Mouse (Mus musculus) forebrain, embryonic 13.5 days (tissue): ENCODE results near the gene Rarres2. TPM values are rescaled to one million over a fixed set of nuclear protein-coding genes. Genes with fewer than 3 reads are reported as not detected.
A peak's percentile ranks its signal among the peaks of the same experiment; 100 is the strongest.

Experiments
- ATAC-seq: fragments of 200-750 bp; cut with Nextera tagmentation; 2 replicates; pipeline ENCODE4 v1.8.0; 2017
- H3K27ac ChIP-seq: fragments of 300-500 bp; sonication (generic); 2 replicates; pipeline ENCODE4 v1.5.1; 2015; ENCODE audit warnings: inconsistent platforms, mild to moderate bottlenecking, moderate library complexity
- H3K27me3 ChIP-seq: fragments of 300-500 bp; sonication (generic); 2 replicates; pipeline ENCODE4 v1.6.1; 2015; ENCODE audit warnings: mild to moderate bottlenecking, inconsistent platforms
- H3K36me3 ChIP-seq: fragments of 300-500 bp; sonication (generic); 2 replicates; pipeline ENCODE4 v1.6.1; 2015; ENCODE audit warnings: mild to moderate bottlenecking, inconsistent platforms; ENCODE audit not compliant: poor library complexity, severe bottlenecking
- H3K4me1 ChIP-seq: fragments of 300-500 bp; sonication (generic); 2 replicates; pipeline ENCODE4 v1.6.1; 2015; ENCODE audit warnings: inconsistent platforms
- H3K4me2 ChIP-seq: fragments of 300-500 bp; sonication (generic); 2 replicates; pipeline ENCODE4 v1.6.1; 2015; ENCODE audit warnings: inconsistent platforms, mild to moderate bottlenecking, moderate library complexity
- H3K4me3 ChIP-seq: fragments of 300-500 bp; sonication (generic); 2 replicates; pipeline ENCODE4 v1.5.1; 2015; ENCODE audit warnings: mild to moderate bottlenecking, inconsistent platforms
- H3K9ac ChIP-seq: fragments of 300-500 bp; sonication (generic); 2 replicates; pipeline ENCODE4 v1.6.1; 2015; ENCODE audit warnings: mild to moderate bottlenecking, inconsistent platforms
- H3K9me3 ChIP-seq: fragments of 300-500 bp; sonication (generic); replicated peaks from 2 replicates; pipeline ENCODE4 v1.6.1; 2016; ENCODE audit warnings: inconsistent platforms
- WGBS: fragments of 180-500 bp; shearing (Covaris S2); methylation state at CpG from one replicate; pipeline ENCODE4 v1.1.7; 2015; 5-methylcytosine and 5-hydroxymethylcytosine counted together
- polyA plus RNA-seq: library from polyadenylated mRNA; unstranded; fragments of >200 nt; fragmentation: Nextera tagmentation; extraction: Ambion mirVana; gene quantifications from 2 replicates; pipeline ENCODE4 v1.2.1, GENCODE M21; 2015

Rarres2 gene
- polyA plus RNA-seq, 1 experiment from 2014 or later, result 2.5 TPM

- Histone ChIP-seq H3K27ac (no peak overlapping the region), H3K9ac (no peak overlapping the region), H3K27me3 (no peaks in the 10 kb centered on the region), H3K4me2 (no peak overlapping the region), H3K9me3 (peaks cover 25% of the 10 kb centered on the region), H3K4me1 (peaks cover 24% of the 10 kb centered on the region), H3K36me3 (peaks cover 51% of the 10 kb centered on the region), H3K4me3 (no peak overlapping the region)
- 96% methylated on average over 45 of the region's 45 CpGs for WGBS
- ATAC-seq, result no peak
Measured at GRCm38 (mm10) chr6:48596545-48597232, 24.1 kb upstream of the Rarres2 start.

DNA sequence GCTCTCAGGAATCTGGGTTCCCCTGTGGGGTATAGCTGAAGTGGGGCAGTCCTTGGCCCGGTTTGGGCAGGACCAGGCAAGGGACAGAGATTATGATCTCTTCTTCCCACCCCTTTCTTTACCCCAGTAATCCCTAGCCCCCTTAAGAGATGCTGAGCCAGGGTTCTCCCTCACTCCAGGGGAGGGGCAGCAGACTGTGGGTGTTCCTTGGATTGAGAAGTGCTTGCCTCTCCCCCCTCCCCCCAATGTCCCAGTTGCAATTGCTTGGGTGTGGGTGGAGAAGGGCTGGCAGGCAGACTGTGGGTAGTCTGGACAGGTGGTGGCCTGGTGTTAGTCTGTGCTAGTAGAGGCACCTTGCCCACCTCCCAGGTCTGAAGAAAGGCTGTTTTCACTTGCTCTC lies 22.7 kb upstream of the Rarres2 start:
- H3K9ac ChIP-seq, result peak overlapping the region; percentile 84; the same call in 1 of the 2 replicates
- whole genome bisulfite sequencing, result 44% methylated on average over 1 of the region's 1 CpGs

GRCm38 (mm10) chr6:48594043-48594738 lies 21.6 kb upstream of the Rarres2 start:
- ATAC-seq, result peak; percentile 70
- Histone ChIP-seq H3K27ac (peak overlapping the region; percentile 89), H3K4me2 (peak overlapping the region; percentile 75), H3K27me3 (no peaks in the 10 kb centered on the region), H3K4me3 (peak overlapping the region; percentile 70), H3K9ac (peak overlapping the region; percentile 84), H3K4me1 (peaks cover 18% of the 10 kb centered on the region), H3K9me3 (peaks cover 25% of the 10 kb centered on the region), H3K36me3 (peaks cover 42% of the 10 kb centered on the region)
- 3% methylated on average over 31 of the region's 41 CpGs for whole genome bisulfite sequencing

More for the DNA sequence above, 22.7 kb upstream of the Rarres2 start:
- Histone ChIP-seq H3K4me2 (peak overlapping the region; percentile 75), H3K9me3 (peaks cover 25% of the 10 kb centered on the region), H3K27me3 (no peaks in the 10 kb centered on the region), H3K27ac (no peak overlapping the region), H3K4me3 (peak overlapping the region; percentile 70), H3K4me1 (peaks cover 18% of the 10 kb centered on the region), H3K36me3 (peaks cover 51% of the 10 kb centered on the region)
- no peak for ATAC-seq

- Histone ChIP-seq H3K4me1 (peaks cover 18% of the 10 kb centered on the region), H3K4me2 (peak within 1 kb of the TSS; percentile 75), H3K27me3 (no peaks in the 10 kb centered on the region), H3K36me3 (peaks cover 34% of the 10 kb centered on the region), H3K9ac (peak within 1 kb of the TSS; percentile 84), H3K9me3 (peaks cover 25% of the 10 kb centered on the region), H3K27ac (peak within 1 kb of the TSS; percentile 89), H3K4me3 (peak within 1 kb of the TSS; percentile 70)
- peak; percentile 93 for ATAC-seq
- 4% methylated on average over 45 of the region's 45 CpGs for WGBS
Measured at GRCm38 (mm10) chr6:48593158-48594042, 20.8 kb upstream of the Rarres2 start, which contains the start of the genes Repin1 and Gm44965. Gene Repin1, plus strand, starts transcription at chr6:48593883. Gene Gm44965, plus strand, starts transcription at chr6:48593941.

DNA sequence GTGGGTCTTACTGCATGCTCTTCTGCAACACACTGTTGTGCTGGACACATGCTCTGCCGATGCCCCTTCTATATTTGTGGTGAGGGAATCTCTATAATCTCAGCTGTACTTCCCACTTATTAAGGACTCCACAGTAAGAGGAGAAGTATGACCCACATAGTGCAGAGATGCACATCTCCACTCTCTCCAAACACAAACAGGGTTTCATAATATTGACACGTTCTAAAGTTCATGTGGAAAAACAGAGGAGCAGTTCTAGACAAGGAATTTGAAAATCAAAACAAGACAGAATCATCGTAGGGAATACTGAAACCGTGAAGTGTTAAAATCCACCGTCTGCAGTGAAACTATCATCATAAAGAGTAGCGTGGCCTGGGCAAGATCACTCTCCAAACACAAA lies 19.3 kb upstream of the Rarres2 start:
- H3K4me1 ChIP-seq, result peaks cover 18% of the 10 kb centered on the region
- 93% methylated on average over 6 of the region's 6 CpGs for WGBS
- H3K9ac ChIP-seq, result no peak overlapping the region
- H3K27ac ChIP-seq, result no peak overlapping the region
- H3K9me3 ChIP-seq, result peaks cover 11% of the 10 kb centered on the region
- H3K36me3 ChIP-seq, result peaks cover 18% of the 10 kb centered on the region
- no peak overlapping the region for H3K4me3 ChIP-seq
- no peak for ATAC-seq
- no peaks in the 10 kb centered on the region for H3K27me3 ChIP-seq
- no peak overlapping the region for H3K4me2 ChIP-seq

DNA sequence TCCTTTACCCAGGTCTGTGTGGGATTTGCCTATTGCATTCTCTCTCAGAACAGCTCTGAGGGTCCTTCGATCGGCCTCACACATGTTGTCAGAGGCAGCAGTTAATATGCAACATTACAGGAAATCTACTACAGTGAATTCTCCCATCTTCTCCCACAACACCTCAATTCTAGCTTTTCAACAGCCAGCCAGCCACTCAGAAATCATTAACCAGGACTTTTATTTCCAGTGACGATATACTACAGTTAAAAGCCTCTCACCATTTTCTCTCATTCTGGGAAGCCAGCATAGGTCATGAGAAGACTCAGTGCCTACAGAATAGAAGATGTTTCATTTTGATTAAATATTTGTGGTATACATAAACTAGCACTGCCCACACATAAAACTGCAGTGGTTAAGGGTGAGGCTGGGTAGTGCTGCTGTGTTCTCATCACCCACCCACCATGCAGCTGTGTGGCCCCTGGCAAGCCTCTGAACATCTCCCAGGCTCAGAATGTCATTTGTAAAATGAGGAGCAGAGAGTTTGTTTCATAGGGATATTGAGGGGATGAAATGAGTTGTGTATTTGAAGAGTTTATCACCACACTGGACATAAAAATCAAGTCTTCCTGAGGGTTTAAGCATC lies 18.7 kb upstream of the Rarres2 start:
- H3K4me3 ChIP-seq, result no peak overlapping the region
- no peak overlapping the region for H3K9ac ChIP-seq
- peaks cover 18% of the 10 kb centered on the region for H3K4me1 ChIP-seq
- no peak for ATAC-seq
- H3K9me3 ChIP-seq, result peaks cover 6% of the 10 kb centered on the region
- no peaks in the 10 kb centered on the region for H3K27me3 ChIP-seq
- no peak overlapping the region for H3K27ac ChIP-seq
- 86% methylated on average over 3 of the region's 3 CpGs for WGBS
- no peak overlapping the region for H3K4me2 ChIP-seq
- H3K36me3 ChIP-seq, result peaks cover 13% of the 10 kb centered on the region

- WGBS, result 76% methylated on average over 6 of the region's 6 CpGs
- H3K36me3 ChIP-seq, result no peaks in the 10 kb centered on the region
Measured at GRCm38 (mm10) chr6:48589194-48589750, 16.7 kb upstream of the Rarres2 start, which contains the start of gene Gm45021. Gene Gm45021, plus strand, starts transcription at chr6:48589610.

GRCm38 (mm10) chr6:48582037-48582436 lies 9.4 kb upstream of the Rarres2 start:
- no peaks in the 10 kb centered on the region for H3K9me3 ChIP-seq
- no peak overlapping the region for H3K9ac ChIP-seq
- WGBS, result 75% methylated on average over 3 of the region's 3 CpGs
- no peaks in the 10 kb centered on the region for H3K27me3 ChIP-seq
- H3K4me1 ChIP-seq, result no peaks in the 10 kb centered on the region
- H3K27ac ChIP-seq, result no peak overlapping the region
- ATAC-seq, result 0 out of 2 replicates have a peak, but pooled peaks have one; percentile 13
- H3K36me3 ChIP-seq, result no peaks in the 10 kb centered on the region
- H3K4me3 ChIP-seq, result no peak overlapping the region
- no peak overlapping the region for H3K4me2 ChIP-seq

More at GRCm38 (mm10) chr6:48589194-48589750, 16.7 kb upstream of the Rarres2 start, which contains the start of gene Gm45021:
- ATAC-seq, result no peak
- Histone ChIP-seq H3K4me3 (no peak within 1 kb of the TSS), H3K9ac (no peak within 1 kb of the TSS), H3K9me3 (no peaks in the 10 kb centered on the region), H3K27ac (no peak within 1 kb of the TSS), H3K4me1 (peaks cover 7% of the 10 kb centered on the region; the same call in 1 of the 2 replicates), H3K4me2 (no peak within 1 kb of the TSS), H3K27me3 (no peaks in the 10 kb centered on the region)

- no peak for ATAC-seq
- no peaks in the 10 kb centered on the region for H3K27me3 ChIP-seq
- no peaks in the 10 kb centered on the region for H3K9me3 ChIP-seq
- H3K4me3 ChIP-seq, result no peak overlapping the region
- WGBS, result 27% methylated on average over 3 of the region's 3 CpGs
- no peak overlapping the region for H3K4me2 ChIP-seq
- H3K9ac ChIP-seq, result no peak overlapping the region
- H3K4me1 ChIP-seq, result no peaks in the 10 kb centered on the region
- H3K27ac ChIP-seq, result no peak overlapping the region
- H3K36me3 ChIP-seq, result no peaks in the 10 kb centered on the region
Measured at GRCm38 (mm10) chr6:48581257-48581656, 8.7 kb upstream of the Rarres2 start.

GRCm38 (mm10) chr6:48579215-48579648 lies 6.6 kb upstream of the Rarres2 start:
- Histone ChIP-seq H3K27me3 (no peaks in the 10 kb centered on the region), H3K36me3 (no peaks in the 10 kb centered on the region), H3K4me3 (no peak overlapping the region), H3K9me3 (no peaks in the 10 kb centered on the region), H3K4me1 (no peaks in the 10 kb centered on the region), H3K9ac (no peak overlapping the region), H3K27ac (no peak overlapping the region), H3K4me2 (no peak overlapping the region)
- WGBS, result 46% methylated on average over 5 of the region's 5 CpGs
- ATAC-seq, result no peak

DNA sequence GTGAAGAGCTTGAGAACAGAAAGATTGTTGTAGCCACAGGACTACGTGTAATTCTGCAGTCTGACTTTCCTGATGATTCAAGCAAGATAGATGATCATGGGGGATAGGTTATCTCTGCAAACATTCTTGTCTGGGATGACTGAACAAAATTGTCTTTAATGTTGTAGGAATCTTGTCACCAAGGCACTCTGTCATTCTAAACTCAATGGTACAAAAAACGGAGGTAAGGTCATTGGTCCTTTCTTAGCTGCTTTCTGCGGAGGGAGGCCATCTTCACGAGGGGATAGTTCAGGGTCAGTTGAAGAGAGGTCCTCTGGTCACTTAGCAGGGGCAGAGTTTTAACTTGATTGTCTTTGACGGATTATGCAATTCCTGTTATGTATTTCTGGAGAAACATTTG lies 6.1 kb upstream of the Rarres2 start:
- H3K4me1 ChIP-seq, result no peaks in the 10 kb centered on the region
- WGBS, result 76% methylated on average over 5 of the region's 5 CpGs

More for the DNA sequence above, 6.1 kb upstream of the Rarres2 start:
- H3K36me3 ChIP-seq, result no peaks in the 10 kb centered on the region
- no peak overlapping the region for H3K4me2 ChIP-seq
- no peaks in the 10 kb centered on the region for H3K27me3 ChIP-seq
- no peak for ATAC-seq
- H3K9me3 ChIP-seq, result no peaks in the 10 kb centered on the region
- H3K27ac ChIP-seq, result no peak overlapping the region
- no peak overlapping the region for H3K9ac ChIP-seq
- H3K4me3 ChIP-seq, result no peak overlapping the region
